Mouse (Mus musculus) lung, postnatal 36 days (tissue): Measurements from ENCODE around the gene Etl4.

Source experiments
- DNase-seq: peaks from one replicate; pipeline ENCODE4 v3.0.0; 2022; ENCODE audit warnings: mixed read lengths

The Etl4 gene

DNA sequence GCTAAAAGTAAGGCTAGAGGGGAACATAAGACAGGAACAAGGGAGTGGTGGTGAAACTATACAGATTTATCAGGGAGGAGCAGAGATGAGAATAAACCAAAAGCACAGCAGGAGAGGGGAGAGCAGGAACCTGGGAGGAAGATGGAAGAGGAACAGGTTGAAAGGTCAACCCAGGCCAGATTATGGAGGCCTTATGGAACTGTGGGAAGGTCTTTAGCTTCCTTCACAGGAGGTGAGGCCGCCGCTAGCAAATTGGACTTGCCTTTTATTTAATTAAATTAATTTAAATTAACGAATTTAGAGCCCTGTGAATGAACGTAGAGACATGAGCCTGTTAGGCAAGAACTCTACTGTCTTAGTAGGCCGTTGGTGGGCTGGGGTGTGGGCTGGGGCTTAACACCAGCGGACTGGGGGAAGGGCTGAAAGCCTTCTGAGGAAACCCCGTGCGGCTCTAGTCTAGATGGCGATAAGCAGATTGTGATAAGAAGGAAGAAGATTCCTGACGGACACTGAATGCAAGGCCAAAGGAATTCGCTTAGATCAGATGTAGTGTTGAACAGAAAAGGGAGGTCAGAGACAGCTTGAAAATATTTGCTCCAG, 612.2 kb downstream of the Etl4 start:
- DNase-seq = no peak

DNA sequence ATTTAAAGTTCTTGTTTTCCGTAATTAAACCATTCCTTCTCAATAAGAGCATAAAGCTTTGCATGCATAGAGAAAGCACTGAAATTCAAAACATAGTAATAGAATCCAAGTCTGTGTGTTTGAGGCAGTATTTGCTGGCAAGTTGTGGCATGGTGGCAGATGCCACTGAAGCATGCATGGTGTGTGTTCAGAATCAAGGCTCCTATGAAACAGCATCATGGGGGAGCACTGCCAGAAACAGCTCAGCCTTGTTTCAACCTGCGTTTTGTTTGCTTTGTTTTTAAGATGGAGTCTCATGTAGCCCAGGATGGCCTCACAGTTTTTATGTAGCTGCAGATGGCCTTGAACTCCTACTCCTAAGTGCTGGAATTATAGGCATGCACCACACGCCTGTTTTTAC, 614.1 kb downstream of the Etl4 start:
- DNase-seq = no peak

DNA sequence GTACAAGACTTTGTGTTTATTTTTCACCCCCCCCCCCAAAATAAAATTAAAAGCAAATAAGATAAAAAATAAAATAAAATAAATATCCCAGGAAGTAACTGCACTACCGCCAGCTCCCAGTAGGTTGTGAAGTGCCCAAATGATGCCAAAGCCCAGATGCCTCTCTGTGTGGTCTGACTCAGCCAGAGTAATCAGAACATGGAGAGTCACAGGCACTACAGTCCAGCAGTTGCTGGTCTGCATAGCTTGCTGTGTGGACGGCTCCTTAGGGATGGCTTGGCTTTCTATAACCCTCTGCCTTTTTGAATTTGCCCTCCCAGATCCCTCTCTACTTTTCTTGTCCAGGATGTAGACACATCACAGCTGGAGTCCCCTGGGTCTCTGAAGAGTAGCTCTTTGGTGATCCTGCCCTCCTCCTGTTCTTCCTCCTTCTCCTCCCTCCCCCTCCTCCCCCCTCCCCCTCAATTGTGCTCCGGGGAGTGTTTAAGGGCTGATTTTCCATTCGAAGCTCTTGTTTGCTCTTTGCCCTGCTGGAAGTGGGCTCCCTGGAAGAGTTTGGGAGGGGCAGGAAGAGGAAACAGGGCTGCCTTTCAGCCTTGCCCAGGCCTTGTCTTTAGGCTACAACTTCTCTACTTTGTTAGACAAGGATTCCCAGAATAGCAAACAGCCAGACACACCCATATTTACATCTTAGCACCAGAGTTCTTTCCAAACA, 616.5 kb downstream of the Etl4 start:
- peak; percentile 68 for DNase-seq

DNA sequence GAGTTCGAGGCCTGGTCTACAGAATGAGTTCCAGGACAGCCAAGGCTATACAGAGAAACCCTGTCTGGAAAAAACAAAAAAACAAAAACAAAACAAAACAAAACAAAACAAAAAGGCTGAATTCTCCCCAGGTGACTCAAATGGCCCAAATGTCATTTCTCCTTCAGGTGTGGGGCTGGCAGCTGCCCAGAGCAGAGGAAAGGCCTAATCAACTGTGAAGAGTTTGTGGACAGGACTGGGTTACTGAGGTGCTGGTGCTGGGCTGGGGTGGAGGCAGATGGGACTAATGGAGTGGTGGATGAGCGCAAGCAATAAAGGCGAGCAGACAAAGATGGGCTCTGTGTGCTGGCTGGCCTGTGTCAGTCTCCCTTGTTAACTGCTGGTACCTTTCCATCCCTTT, 617.3 kb downstream of the Etl4 start:
- DNase-seq = no peak

DNA sequence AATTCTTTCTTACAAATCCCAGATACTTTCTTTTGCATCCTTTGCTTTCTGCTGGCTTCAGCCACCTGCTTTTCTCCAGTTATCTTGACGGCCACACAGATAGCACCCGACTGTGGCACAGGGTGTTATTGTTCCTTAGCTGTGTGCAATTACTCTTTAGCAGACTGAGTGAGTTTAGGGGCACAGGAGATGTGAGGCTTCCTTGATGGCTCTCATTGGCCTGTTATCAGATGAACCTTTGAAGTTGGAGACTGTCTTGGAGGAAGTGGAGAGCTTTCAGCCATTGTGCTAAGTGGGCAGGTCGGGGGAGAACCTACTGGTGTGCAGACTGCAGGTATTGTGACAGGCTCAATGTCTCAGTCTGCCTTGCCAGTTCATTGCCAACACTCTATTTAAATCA, 623.0 kb downstream of the Etl4 start:
- no peak for DNase-seq

DNA sequence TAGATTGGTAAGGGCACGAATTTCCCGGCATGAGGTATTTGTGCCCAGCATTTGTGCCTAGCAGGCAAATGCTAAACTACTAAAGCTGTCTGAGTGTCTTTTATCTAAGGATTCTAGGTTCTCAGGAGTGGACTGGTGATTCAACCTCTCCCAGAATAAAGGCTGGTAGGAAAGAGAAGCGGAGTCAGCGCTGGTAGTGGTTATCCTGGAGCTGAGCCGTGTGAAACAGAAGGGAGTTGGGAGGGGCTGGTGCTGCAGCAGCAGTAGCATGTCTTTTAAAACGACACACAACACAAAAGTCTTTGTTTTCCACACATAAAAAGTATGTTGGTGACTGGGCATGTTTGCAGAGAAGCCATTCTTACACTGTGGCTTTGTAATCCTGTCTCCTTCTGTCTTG, 628.2 kb downstream of the Etl4 start:
- DNase-seq = no peak

DNA sequence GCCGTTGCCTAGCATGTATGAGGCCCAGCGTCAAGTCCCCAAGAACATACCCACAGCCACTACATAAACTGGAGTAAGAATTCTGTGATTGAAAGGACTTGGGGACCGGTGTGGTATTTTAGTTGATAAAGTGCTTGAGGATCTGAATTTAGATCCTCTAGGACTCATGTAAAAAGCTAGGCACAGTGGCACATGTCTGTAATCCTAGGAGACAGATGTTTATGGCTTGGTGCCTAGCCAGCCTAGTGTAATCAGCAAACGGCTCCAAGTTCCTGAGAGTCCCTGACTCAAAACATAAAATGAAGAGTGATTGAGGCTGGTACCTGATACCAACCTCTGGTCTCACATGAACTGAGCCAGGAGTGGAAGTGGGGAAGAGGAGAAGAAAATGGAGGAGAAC, 629.3 kb downstream of the Etl4 start:
- DNase-seq = no peak

DNA sequence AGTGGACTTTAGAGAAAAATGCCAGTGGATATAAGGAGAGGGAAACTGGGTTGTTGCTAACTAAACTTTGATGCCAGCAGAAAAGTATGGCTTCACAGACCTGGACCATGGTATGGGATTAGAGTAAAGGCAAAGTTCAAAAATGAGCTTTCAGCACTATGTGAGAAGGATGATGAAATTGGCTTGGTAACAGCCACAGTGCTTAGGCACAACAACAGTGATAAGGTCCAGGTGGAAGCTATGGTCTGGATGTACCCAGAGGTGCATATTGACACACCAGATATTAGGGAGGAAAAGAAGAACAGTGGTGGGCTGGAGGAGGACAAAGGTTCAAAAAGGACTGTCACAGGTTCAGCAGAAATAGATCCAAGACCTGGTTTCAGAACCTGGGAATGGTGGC, 631.7 kb downstream of the Etl4 start:
- DNase-seq = no peak

DNA sequence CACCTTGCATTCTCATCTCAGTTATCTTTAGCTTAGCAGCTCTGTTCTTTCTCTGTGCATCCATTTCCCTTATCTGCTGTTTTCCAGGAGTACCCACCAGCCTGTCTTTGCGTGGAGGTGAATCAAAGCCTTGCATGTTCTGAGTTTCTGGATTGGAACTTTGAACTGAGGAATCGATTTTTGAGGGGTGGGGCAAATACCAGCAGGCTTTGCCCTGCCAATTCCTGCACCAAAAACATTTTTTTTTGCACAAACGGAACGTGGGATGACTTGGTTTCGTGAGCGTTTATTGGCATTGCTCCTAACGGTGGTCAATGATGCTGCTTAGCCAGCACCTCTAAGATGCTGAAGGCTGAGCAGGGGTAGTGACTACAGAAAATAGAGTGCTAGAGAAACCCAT, 632.7 kb downstream of the Etl4 start:
- DNase-seq = no peak

DNA sequence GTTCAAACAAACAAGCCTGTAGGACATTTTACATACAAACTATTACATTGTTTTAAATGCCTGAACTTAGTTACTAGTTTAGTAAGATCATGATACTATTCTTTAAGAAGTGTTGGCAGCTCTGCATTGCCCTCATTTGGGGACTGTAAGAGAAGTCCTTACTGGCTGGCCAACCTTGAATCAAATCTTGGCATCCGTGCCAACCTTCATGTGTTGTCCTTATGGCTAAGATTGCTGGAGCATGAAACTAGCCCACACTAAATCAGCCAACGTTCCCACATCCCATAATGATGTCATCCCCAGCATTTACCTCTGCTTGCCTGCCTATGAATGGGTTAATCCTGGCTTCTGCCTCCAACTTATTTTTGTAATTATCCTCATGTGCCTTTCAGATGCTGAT, 636.0 kb downstream of the Etl4 start:
- no peak for DNase-seq

DNA sequence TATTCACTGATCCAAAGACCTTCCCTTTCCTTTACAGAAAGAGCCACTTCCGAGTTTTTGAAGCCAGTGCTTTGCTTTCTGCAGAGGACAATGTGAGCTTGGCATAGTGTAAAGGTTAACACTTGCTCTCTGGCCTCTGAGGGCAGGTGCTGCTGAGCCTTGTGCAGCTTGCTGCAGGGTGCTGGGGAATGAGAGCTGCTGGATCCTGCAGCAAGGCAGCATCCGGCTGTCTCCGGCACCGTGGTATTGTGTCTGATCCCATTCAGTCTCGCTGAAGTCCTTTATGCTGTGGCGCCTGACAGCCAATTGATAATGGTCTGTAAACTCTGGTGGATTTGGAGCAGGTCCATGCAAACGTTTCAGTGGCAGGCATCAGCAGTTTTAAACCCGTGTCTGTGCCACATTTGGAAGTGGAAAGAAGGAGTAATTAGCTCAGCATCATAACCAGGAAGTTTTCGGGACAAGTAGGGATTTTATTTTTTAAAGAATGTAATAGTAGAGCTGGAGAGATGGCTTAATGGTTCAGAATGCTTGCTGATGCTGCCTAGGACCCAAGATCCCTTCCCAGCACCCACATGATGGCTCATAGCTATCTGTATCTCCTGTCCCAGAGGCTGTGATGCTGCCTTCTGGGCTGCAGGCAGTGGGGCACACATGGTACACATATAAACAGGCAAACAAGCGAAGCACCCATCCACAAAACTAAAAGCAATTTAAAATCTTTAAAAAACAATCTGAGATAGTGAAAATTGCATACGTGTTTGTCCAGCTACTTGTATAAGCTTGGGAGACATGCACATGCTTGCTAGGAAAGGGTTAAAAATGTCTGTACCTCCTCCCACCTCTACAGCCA, 637.1 kb downstream of the Etl4 start:
- DNase-seq = peak; percentile 15

DNA sequence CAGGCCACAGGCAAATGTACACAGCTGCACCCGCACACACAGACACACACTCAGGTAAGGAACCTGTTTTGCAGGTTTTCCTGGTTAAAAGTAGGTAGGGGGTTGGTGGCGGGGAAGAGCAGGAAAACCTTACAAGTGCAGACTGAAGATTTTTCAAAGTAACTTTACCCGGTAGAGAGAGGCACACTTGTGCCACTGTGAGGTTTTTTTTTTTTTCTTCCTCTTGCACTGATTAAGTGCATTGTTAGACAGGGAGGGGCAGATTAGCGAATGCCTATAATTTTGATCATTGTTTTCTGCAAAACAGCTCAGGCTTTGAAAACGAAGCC, 637.7 kb downstream of the Etl4 start:
- peak; percentile 79 for DNase-seq

DNA sequence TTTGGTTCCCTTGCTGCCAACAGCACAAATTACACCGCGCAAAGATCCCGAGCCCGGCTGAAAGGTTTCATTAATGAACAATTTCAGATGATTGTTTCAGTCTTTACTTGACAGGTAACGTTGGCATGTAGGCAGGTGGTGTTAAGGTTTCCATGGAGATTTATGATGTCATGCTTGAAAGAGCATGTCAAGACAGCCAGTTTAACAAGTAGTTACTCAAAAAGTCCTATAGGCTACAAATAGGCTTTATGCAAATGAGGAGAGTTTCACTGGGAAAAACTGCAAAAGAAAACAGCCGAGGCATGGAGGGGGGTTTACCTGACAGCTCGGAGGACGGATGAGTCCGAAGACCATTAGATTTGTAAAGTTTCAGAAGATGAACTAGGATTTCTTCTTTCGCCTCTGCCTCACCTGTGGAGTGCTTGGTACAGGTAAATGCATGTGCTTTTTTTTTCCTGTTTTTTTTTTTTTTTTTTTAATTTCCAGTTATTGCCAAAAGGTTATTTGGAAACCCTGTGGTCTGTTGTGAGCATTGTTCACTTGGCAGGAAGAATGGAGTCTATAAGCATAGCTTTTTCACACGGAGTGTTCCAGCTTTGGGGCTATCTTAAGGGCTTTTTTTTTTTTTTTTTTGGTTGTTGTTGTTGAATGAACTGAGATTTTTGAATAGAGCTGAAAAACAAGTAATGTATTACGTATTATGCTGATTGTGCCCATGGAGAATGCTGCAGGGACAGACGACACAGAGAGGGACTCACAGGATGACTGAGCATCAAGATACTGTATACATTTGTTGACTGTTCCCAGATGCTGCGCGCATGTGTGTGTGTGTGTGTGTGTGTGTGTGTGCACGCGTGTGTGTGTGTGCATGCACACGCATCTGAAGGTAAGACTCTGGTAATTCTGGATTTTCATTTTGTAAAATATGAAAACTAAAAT, 638.4 kb downstream of the Etl4 start:
- DNase-seq = peak; percentile 29

DNA sequence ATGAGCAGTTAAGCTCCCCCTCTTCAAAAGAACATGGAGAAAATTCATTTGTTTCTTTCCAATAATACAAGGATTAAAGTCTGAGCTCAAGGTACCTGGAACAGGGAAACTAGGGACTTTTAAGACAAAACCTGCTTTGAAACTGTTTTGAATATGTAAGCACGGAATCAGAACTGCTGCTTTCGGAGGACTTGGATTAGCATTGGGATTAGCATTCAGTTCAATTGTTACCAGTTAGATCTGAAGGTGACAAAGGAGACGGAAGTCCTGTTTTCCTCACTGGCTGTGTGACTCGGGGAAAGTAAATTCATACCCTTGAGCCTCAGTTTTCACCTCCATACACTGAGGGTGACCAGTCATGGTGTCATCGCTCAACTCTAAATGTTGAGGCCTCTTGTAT, 639.5 kb downstream of the Etl4 start:
- no peak for DNase-seq

DNA sequence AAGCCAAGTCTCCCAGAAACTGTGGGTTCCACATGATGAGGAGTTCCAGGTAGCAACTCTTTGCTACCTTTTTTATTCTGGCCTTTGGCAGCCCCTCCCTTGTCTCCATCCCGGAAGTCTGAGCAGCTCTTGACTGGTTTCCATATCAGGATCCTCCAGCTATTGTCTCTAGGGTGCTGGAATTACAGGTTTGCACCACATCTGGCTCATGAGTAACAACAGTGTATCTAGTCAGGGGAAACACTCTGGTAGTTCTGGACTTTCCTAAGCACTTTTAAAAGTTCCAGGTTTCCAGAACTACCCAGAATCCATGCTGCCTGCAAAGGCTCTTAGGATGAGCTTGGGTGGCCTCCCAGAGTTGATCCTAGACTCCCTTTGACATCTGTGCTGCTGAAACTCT, 640.4 kb downstream of the Etl4 start:
- no peak for DNase-seq

DNA sequence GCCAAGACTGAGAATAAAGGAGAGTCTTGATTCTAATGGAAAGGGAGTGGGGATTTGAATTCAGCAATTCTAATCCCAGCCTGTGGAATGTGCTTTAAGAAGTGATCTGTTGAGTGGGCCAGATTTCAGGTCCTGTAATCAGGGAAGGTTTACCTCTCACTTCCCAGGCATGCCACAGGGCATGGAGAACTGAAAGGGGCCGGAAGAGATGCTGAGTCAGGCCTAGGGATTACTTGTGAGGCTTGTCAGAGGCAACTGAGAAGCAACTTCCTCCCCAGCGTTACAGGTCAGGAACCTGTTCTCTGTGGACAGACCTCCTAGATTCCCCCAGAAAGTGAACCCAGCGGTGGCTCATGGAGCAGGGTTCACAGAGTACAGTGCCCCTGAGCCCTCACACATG, 646.1 kb downstream of the Etl4 start:
- DNase-seq = no peak

DNA sequence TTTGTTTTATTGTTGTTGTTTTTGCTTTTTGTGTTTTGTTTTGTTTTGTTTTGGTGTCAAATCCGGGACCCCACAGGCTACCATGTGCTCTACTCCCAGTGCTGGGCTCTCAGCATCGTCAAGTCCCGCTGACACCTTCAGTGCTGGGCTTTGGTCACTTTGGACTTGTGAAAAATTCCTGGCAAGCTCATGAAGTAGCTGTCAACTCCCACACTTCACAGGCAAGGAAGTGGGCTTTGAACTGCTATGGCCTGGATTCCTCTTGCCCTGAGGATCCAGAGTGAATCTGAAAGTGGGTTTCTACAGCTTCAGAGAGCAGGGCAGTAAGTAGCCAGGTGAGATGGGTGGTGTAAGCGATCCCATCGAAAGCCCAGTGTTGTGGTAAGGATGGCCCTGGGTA, 649.5 kb downstream of the Etl4 start:
- peak; percentile 52 for DNase-seq

DNA sequence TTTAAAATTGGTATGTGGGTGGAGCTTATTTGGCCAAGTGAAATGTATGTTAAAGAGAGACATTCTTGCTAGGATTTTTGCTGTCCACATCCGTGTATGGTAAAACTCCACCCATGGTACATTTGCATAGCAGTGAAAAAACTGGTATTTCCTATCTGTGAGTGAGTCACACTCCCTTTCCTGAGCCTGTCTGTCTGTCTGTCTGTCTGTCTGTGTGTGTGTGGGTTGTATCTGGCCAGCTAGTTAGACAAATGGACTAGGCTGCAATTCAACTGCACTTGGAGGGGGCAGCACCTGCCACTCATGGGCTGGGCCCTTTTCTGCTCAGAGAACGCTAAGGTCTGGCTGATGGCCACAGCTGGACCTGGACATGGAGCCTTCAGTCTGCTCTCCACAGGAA, 650.1 kb downstream of the Etl4 start:
- no peak for DNase-seq

DNA sequence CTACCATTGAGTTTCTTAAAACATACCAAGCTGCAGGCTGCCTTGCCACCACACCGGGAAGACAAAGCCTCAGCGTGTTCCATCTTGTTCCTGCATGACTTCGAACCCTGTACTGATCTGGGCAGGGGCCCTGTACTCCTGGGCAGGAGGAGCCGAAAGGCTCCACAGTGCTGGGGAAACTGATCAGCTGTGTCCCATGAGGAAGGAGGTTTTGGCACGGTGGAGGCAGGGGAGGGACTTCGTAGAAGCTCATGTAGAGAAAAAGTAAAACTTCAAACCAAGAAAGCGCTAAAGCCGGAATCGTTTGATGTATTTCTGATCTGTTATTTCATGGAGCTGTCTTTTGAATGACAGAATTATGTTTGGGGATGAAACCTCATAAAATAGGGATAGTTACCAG, 651.0 kb downstream of the Etl4 start:
- no peak for DNase-seq

DNA sequence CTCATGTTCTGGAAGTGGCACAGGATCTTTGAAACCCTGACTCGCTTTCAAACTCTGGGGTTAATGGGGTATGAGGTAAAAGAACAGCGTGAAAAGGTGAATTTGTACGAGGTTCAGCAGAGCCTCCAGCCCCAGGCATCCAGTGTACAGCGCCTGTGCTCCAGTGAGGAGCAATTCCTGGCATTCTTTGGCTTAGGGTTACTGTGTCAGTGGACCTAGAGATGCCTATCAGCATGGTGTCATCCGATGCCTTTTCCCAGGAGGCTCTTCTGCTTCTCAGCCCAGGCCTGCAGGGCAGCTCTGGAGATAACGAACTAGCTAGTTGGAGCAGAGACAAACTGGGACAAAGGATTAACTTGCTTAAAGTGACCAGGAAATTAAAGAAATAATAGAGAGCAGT, 653.5 kb downstream of the Etl4 start:
- no peak for DNase-seq

DNA sequence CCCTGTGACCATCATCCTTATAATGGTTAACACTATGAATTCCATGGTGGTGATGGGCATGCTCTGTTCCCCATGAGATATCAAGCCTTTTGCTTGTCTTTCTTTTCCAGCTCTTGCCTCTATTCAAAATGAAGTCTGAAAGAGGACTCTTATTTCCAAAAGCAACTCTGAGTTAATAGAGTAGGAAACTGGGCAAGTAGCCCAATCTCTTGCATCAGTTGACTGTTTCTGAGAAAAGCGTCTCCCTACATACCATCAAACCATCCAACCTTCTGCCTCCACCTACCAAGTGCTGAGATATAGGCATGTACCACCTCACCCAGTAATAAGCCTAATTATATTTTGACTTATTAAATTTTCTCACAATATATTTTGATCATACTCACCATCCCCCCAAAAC, 658.9 kb downstream of the Etl4 start:
- DNase-seq = no peak

DNA sequence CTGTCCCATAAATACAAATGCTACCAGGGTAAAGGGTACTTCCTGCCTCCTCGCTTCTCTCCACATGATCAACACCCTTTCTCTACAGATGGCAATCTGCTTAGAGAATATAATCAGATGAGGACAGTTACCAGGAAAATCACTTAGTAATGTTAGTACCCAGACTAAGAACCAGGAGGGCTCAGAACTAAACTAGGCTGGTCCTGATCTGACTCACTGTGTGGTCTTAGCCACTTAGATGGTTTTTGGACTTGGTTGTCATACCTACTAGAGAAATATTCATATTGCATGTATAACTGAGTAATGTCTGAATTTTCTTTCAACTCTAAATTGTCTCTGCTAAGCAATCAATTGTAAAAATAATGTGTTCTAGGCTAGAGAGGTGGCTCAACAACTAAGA, 662.4 kb downstream of the Etl4 start:
- no peak for DNase-seq

DNA sequence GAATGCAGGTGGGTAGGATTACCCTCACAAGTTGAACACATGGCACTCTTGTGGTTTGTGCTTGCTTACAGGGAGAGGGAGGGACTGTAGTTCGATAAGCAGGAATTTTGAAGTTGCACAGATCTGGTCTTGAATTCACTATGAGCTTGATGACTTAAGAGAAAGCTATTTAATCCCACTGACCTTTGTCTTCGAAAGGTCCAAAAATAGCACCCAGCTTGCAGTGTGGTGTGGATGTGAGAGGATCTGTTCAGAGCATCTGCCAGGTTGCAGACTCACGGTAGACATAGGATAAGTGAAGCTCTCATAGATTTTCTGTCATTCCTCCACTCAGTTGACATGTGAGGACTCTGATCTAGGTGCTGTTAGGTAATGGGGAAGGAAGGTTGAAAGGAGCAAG, 670.8 kb downstream of the Etl4 start:
- DNase-seq = no peak
